Mouse (Mus musculus) natural killer cell, adult 2 months (primary cell): ENCODE measurements at regions not wholly inside any gene's neighbourhood (a gene's known extent, or its start where the extent isn't known, plus 50 kb on each side); places are given as distances from the start of the nearest gene placed in this dataset.

Source experiments
- DNase-seq, 2 experiments: peaks; one replicate each; pipeline ENCODE4 v3.0.0; 2022; ENCODE audit warnings: low spot score in 2 of 2

DNA sequence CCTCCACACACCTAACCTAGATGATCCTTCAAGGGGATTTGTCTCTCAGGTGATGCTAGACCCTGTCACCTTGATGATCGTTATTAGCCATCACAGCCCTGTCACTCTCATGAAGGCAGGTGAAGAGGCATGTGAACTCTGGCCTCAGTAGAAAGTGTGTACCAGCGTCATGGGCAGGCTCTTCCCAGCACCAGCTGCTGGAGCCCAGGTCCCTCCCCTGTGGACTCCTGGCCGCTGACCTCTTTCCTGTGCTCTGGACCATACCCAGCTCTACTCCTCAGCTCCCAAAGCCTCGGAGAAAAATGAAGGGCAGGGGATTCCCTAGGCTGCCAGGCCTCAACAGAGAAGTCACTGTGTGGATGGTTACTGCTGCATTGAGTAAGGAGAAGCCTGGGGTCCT lies 253.3 kb upstream of the Sulf2 start:
- no peak for DNase-seq

DNA sequence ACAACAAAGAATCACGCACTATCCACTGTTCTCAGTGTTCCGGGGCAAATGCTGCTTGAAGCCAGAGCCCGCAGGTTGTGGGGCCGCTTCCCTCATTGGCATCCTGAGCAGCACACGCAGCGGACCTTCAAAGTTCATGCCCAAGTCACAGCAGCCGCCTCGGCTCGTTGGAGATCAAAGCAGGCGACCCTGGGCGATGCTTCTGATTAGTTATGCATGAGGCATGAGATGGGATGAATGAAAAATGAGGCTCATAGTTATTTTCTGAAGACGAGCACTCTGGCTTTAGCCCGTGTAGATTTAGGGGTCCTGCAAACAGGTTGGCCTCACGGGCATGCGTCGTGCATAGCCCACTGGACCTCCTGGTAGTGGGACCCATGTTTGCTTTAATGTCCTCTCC lies 252.5 kb upstream of the Sulf2 start:
- DNase-seq, result no peak

DNA sequence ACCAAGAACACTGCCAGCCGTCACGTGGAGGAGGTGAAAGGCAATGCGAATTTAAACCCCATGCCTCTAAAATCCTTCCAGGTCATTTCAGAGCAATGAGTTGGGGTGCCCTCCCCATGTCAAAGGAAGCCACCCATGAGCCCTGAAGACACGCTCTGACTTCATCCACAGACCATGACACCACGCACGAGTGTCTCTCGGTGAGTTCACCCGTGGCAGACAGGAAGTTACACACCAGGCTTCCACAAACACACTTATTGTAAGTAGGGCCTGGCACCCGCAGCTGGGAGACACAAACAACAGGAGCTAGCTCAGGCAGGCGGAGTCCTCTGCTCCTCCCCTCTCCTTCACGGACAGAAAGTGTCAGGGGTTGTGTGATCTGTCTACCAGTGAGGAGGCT lies 251.4 kb upstream of the Sulf2 start:
- DNase-seq, result peak in 1 of 2 experiments; percentile 53

DNA sequence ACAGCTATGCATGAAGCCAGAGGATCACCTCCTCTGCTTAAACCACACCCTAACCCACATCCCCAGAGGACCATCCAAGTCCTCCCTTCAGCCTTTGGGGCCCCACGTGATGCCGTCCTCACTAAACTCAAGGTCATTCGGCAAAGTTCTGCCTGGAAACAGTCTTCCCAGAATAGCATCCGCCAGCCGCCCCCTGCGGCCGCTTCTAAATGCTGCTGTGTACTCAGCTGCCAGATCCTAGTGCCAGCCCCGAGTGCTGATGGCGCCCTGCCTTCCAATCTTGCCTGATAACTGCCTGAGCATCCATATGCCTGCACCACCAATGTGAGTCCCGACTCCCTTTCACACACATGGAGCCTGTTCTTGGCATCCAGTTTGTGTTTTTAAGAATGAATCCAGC lies 247.9 kb upstream of the Sulf2 start:
- no peak for DNase-seq

DNA sequence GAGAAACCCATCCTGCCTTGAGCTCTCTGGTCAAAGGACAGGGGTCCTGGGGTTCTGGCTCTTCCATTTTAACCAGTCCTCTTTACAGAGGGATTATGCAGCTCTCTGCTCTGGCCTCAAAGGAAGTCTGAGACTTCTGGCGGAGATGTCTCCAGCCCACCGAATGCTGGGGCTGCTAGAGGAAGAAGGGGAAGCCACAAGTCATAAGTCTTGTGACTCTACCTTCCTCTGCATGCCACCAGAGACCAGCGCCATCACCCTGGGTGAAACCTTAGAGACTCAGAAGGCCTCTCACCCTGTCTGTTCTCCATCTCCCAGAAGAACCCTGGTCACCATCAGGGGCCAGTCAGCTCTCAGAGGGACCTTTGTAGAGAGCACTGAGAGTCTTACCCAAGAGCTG lies 246.4 kb upstream of the Sulf2 start:
- peak; percentile 39 to 49 for DNase-seq

DNA sequence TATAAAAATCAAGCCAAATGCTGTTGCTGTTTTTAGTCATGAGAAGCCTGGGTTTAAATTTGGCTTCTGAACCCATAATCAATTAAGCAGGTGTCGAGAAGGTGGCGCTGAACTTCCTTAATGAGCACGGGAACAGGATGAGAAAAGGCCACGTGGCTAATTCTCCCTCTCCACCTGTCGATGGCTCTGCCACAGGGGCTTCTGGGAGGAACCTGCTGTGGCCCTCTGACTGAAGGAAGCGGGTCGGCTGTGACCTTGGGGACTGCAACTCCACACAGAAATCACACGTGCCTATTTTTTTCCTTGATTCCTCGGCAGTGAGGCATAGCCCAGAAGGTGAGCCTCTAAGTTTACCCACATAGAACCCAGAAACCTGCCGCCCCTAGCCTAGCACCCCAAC lies 244.8 kb upstream of the Sulf2 start:
- DNase-seq, result no peak

DNA sequence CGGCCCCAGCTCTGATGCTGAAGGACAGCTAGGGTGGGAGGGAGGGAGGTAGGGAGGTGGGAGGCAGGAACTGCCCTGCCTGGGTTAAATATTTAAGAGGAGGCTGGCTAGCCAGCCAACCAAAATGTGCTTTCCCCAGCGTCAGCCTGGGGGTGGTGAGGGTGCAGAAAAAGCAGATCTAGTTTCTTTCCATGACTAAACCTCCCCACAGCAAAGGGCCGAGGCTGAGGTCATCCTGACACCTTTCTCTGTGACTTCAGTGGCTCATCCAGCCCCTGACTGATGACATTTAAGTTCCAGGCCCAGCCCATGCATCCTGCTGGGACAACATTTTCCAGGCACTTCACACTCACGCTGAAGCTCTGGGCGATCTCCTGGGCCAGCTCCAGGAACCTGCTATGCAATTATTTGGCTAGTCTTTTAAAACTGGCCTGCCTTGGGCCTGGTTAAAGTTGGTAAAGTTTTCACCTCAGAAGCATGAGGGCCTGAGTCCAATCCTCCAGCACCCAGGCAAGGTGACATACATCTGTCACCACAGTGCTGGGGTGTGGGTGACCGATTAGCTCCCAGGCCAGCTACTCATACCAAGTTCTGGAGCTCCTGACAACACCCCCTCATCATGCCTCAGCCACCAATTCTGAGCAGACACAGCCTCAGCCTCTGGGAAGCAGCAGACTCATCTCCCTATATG lies 243.8 kb upstream of the Sulf2 start:
- DNase-seq, result peak; percentile 67 to 81

DNA sequence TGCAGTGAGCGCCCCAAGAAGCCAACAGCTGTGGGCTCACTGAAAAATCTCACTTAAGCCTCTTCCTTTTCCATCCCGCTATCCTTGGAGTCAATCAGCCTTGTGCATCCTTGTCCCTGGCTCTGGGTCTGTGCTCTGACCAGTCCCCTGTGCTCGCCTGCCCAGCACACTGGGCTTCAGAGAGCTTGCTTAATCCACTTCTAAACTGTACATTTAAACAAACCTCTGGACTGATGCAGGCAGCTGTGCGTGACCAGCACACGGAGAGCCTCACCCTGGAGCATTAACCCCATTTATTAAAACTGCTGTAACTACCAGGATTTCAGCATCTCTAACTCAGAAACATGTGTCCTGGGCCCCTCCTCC lies 243.3 kb upstream of the Sulf2 start:
- DNase-seq, result no peak

DNA sequence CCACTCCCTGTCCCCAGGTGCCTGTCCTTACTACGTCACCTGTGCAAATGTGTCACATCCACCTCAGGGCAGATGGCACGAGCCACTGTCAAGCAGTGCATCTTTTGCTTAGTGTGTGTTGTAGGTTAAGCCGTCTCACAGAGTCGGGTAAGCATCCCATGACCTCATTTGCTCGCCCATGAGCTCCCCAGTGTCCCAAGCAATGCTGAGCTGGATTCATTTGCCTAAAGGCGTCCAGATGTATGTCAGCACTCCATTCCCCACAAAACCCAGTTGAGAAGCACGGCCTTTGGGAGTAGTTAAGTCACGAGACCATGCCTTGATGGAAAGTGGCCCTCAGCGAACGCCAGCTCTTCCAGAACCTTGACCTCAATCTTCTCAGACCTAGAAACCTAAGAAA lies 242.7 kb upstream of the Sulf2 start:
- no peak for DNase-seq

DNA sequence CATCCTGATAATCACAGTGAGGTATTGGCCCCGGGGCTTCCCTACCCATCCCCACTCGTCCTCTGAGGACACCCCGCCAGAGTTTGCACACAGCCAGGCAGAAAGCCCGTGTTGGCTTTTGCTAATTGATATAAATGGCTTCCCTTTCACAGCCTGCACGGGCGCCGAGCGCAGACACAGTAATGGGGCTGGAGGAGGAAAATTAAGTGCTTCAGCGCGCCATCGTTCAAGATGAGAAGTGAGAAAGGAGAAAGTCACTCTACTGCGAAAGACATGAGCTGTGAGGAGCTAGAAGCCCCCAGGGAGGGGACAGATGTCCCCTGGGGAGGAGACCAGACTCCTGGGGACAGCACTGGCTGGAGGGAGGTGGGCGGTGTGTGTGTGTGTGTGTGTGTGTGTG lies 239.2 kb upstream of the Sulf2 start:
- DNase-seq, result no peak

DNA sequence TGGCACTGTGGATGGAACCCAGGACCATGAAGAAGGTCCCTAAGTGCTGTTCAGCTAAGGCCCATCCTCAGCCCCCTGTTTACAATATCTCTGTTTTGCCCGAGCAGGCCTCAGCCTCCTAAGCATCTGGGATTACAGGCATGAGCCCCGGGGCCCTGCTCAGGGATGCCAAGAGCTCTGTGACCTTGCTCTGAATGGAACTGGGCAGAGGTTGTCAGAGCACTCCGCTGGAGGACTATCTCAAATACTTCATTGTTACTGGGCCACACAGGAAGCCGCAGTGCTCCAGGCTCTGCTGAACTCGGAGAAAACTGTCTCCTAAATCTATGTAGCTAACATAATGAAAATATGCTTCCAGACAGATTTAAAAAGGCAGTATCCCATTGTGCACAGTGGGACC lies 235.7 kb upstream of the Sulf2 start:
- DNase-seq, result no peak

DNA sequence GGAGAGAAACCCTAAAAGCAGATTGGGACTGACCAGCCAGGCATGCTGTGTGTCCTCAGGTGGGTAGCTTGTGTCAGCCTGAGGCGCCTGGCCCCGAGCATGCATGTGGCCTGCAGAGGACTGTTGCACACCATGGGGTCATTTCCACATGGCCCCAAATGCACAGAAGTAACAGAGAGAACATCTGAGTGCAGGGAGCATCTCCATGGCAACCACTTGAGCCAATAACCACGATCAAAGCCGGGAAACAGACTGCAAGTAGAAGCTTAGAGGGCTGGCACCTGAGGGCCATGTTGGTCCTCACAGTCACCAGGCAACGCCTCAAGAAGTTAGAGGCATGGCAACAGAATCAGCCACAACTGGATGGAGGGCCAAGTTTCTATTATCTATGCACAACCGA lies 232.6 kb upstream of the Sulf2 start:
- DNase-seq, result no peak

DNA sequence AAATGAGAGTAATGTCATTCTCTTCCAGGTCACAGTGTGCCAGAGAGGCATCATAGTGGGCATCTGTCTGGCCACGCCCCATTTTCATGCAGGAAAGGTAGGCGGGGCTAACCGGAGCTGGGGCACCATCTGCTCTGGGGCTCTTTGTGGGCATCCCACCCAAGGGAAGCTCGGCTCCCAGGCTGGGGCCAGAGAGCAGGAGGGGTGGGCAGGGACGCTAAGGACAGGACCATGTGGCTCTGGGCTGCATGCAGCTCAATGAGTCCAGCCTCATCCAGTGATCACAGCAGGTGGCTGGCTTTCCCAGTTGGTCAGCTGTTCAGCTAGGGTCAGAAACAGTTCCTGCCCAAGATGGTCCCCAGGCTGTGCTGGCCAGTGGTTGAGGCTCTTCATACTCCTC lies 231.4 kb upstream of the Sulf2 start:
- no peak for DNase-seq

DNA sequence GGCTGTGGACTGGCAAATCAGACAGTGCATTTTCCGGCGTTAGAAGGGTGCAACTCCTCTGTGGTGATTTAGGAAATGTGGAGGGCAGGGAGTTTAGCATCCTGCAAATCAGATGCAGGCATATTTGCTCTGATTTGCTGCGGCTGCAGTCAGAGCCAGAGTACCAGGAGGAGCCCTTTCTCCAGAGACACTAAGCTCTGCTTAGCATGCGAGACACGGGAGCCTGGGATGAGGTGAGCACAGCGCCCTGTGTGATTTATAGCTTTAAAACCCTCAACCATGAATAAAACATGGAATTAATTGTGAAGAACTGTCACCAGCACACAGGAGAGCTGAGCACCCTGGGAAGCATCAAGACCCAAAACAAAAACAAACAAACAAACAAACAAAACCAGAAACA lies 229.1 kb upstream of the Sulf2 start:
- no peak for DNase-seq

DNA sequence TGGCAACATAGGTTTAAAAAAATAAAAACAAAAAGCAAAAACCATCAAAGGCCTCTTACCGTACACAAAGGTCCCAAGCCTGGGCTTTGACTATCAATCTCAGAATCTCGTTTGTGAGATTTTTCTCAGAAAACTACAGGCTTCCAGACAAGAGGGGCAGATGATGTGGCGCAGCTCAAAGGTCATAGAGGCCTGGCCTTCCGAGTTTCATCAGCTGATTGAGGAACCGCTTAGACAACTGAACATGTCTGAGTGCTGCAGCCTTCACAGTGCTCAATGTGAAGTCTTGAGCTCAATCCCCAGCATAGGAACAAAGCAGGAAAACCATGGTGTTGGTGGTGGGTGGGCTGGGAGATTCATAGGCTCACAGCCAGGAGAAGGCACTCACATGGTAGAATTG lies 227.9 kb upstream of the Sulf2 start:
- DNase-seq, result no peak

DNA sequence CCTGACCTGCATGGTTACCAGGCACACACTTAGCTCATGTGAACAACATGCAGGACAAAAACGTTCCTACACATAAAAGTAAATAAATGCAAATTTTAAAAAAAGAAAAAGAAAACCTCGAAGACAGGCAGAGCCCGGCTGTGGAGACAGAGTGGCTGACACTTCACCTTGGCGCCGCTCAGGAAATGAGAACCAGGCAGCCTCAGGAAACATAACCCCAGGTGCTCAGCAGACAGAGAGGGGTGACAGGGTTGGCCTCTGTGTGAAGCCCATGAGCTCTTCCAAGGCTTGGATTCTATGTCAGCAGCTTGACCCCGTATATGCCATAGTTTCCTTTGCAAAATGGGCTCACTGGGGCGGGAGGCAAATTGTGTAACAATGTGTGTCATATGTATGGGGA lies 226.7 kb upstream of the Sulf2 start:
- DNase-seq, result no peak

DNA sequence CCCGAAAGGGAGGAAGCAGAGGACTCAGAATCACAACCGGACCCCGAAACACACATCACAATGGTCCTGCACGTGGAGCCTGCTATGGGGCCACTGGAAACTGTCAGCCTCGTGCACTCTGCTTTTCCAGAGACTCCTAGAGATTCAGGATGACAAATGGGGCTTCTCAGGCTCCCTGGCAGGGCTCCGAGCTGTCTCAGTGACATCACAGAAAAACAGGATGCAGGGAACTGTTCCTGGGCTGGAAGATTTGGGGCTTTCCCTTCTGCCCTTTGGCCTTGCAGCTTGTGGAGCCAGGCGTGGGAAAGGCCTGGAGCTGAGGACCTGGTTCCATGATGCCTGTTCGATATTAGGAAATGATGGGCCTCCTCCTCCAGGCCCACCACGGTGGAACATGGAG lies 225.4 kb upstream of the Sulf2 start:
- no peak for DNase-seq

DNA sequence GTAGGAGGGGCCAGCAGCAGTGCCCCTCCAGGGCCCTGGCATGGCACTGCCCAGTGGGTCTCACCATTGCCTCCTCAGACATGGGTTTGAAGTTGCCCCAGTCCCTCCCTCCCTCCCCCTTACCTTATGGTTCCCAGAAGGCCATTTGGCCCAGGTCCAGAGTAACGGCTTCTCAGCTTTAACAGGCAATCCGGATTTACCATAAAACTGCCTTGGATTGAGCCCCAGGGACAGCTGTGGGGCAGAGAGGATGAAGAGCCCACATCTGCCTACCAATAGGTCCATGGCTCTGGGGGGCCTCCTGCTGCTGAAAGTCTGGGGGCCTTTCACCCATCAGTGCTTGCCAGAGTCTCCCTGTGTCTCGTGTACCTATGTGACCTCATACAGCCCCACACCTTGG lies 222.9 kb upstream of the Sulf2 start:
- DNase-seq, result no peak

DNA sequence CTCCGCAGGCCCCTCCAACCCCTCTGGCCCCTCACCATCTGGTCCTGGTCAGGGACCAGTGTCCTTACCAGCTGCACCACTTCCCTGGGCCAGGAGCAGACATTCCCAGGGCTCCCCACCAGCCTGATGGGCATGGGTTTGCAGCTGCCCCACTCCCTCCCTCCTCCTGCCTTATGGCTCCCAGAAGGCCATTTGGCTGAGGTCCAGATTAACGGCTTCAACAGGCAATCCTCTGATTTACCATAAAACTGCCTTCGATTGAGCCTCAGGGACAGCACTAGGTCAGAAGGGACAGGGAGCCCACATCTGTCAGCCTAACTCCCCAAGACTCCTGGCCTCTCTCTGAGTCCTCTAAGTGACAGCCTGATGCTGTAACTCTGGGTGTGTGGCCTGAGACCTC lies 221.9 kb upstream of the Sulf2 start:
- DNase-seq, result no peak

DNA sequence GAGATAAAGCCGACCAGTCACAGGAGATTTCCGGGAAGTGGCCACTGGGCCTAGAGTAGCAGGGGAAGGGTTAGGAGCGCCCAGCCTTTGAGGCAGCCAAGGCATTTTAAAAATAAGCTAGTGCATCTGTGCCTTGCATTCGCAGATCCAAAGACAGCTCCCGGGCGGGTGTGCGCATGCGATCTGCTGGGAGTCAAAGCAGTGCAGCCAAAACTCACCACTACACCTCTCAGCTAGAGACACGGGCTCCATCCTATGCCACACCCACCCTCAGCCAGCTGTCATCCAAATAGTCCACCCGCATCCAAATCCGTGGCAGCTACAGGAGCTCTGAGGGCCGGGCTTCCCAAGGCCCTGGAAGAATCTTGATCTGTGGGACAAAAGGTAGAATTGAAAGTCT lies 220.2 kb upstream of the Sulf2 start:
- no peak for DNase-seq

DNA sequence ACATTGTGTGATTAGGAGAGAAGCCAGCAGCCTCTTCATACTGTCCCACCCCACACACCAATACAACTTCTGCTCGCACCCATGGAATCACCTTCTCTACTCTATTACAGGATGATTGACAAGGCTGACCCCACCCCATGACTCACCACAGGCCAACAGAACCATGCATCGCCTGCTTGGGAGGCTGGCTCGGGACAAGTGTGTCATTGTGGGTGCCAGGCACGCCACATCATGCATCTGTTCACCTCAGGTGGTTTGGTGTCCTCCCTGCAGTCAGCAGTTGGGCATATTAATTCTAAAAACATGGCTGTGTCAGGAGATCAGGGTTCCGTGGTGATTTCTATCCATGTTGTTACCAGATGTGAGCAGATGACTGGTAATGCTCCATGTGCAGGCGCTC lies 215.3 kb upstream of the Sulf2 start:
- DNase-seq, result peak; percentile 10 to 23

DNA sequence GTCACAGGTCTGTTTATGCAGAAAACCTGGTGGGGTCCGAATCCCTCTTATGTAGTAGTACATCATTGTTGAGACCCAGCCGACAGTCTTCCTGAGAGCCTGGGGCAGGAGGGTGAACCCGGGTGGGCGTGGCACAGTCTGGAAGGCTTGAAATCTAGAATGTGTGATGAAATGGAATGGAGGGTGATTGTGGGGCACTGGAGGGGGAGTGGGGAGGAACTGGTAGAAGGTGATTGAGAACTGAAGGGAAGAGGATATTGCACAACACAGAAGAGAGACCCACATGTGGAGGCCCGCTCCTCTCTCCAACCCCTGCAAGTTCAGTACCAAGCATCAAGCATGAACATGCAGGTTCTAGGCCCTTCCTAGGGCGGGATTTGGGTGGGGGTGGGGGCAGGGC lies 206.2 kb upstream of the Sulf2 start:
- DNase-seq, result no peak

DNA sequence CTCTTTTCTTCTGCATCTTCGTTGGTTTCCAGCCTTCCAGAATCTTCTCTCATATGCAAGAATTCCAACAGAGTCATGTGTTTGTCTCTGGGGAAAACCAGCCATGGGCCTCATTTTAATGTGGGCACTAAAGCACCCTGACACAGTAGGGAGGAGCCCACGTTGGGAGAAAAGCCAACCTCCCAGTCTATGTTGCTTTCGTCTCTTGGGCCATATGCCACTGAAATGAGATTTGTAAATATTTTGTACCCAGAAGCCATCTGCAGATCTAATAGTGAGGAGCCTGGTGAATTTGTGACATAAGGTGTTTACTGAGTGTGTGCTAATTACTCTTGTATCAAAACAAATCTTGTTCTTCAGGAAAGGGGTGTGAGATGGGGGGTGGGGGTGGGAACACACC lies 205.3 kb upstream of the Sulf2 start:
- no peak for DNase-seq

DNA sequence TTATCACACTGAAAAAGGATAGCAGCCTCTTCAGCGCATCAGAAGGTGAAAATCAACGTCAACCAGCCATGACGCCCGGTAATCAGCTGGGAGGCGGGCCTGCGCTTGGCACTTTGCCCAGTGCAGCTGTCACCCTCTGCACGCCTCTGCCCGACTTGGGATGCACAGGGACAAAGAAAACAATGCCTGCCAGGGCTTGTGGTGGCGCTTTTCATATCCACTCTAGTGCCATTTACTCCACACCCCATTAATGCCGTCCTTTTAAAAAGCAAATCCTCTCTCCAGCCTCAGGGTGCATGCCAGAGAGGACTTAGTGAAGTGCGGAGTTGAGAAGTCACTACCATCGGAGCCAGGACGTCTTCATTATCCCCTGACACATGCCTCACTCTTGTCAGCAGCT lies 204.5 kb upstream of the Sulf2 start:
- no peak for DNase-seq

DNA sequence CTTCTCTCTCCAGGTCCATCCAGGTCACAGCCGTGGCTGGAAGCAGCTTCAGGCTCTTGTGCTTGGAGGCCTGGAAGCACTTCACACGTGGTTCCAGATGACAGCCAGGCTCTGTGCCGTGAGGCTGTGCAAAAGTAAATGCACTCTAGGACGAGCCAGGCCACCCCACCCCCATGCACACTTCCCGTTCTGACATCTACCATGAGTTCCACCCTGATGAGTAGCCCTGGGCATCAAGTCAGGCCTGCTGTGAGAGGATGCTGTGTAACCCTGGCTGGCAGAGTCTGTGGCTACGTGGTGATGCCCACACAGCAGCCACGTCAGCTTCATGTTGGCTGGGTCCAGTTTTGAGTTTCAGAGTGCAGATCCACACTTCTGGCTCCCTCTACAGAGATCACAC lies 202.4 kb upstream of the Sulf2 start:
- DNase-seq, result peak in 1 of 2 experiments; percentile 28
